Mouse (Mus musculus) kidney, adult 2 months (tissue): ENCODE measurements at regions not wholly inside any gene's neighbourhood (a gene's known extent, or its start where the extent isn't known, plus 50 kb on each side); places are given as distances from the start of the nearest gene placed in this dataset.

ENCODE experiments used
- CTCF ChIP-seq: fragments of 200-500 bp; conservative IDR thresholded peaks from 2 replicates; pipeline ENCODE4 v1.5.1; 2011; ENCODE audit warnings: low read depth, mild to moderate bottlenecking, control low read depth, low read length, moderate library complexity, mixed read lengths; ENCODE audit not compliant: insufficient read depth, insufficient read length
- POLR2A ChIP-seq: fragments of 200-500 bp; IDR thresholded peaks from one replicate; pipeline ENCODE4 v1.6.1; 2011; ENCODE audit warnings: low read depth, low read length, control low read depth

- TF ChIP-seq CTCF = no peak
- no peak for TF ChIP-seq POLR2A
These were observed 55.1 kb upstream of the Plxnc1 start for GRCm38 (mm10) chr10:94999716-95000115.
